Mouse (Mus musculus) E14TG2a.4 (cell line): Measurements from ENCODE around the gene Xxylt1.

Source experiments
- H3K27me3 ChIP-seq: 2 replicates; pipeline ENCODE4 v1.6.1; 2014; ENCODE audit warnings: low read length, control low read depth; ENCODE audit not compliant: insufficient read depth
- H3K36me3 ChIP-seq: 2 replicates; pipeline ENCODE4 v1.6.1; 2014; ENCODE audit warnings: low read length, control low read depth; ENCODE audit not compliant: insufficient read depth
- H3K4me1 ChIP-seq: replicated peaks from 2 replicates; pipeline ENCODE4 v1.6.1; 2014; ENCODE audit warnings: low read depth, low read length, control low read depth
- H3K4me3 ChIP-seq: replicated peaks from 2 replicates; pipeline ENCODE4 v1.5.1; 2014; ENCODE audit warnings: mild to moderate bottlenecking, low read length
- H3K9me3 ChIP-seq: 2 replicates; pipeline ENCODE4 v1.6.1; 2014; ENCODE audit warnings: low read length, control low read depth
- CTCF ChIP-seq: conservative IDR thresholded peaks from 2 replicates; pipeline ENCODE4 v1.5.1; 2014; ENCODE audit warnings: low read length
- NANOG ChIP-seq: IDR thresholded peaks from 2 replicates; pipeline ENCODE4 v1.6.1; 2014; ENCODE audit warnings: borderline replicate concordance, low read length, mixed read lengths
- POU5F1 ChIP-seq: IDR thresholded peaks from 2 replicates; pipeline ENCODE4 v1.6.1; 2014; ENCODE audit warnings: low read length, borderline replicate concordance

Gene Xxylt1

DNA sequence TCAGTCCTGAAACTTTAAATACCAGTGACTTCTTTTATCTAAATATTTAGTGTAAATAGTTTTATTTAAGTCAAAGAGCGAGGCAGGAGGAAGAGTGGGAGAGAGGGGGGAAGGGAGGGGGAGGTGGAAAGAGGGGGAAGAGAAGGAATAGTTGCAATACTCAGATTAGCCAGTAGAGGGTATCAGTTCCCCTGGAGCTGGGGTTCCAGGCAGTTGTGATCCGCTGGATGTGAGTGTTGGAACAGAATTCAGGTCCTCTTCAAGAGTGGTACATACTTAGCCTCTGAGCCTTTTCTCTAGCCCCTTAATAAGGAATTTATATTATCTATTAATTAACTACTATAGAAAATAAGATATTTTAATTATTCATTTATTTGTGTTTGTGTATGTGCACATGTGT, 140.5 kb downstream of the Xxylt1 start:
- no peaks in the 10 kb centered on the region; the same call in 1 of the 2 replicates for H3K9me3 ChIP-seq
- TF ChIP-seq CTCF (peak; percentile 58), NANOG (no peak)
- peaks cover 74% of the 10 kb centered on the region for H3K4me1 ChIP-seq
- H3K27me3 ChIP-seq, result no peaks in the 10 kb centered on the region
- no peak overlapping the region for H3K4me3 ChIP-seq
- peaks cover 3% of the 10 kb centered on the region for H3K36me3 ChIP-seq

GRCm38 (mm10) chr16:30939903-30940302, 141.3 kb downstream of the Xxylt1 start:
- H3K27me3 ChIP-seq, result no peaks in the 10 kb centered on the region
- H3K36me3 ChIP-seq, result no peaks in the 10 kb centered on the region; the same call in 1 of the 2 replicates
- H3K9me3 ChIP-seq, result no peaks in the 10 kb centered on the region; the same call in 1 of the 2 replicates
- H3K4me1 ChIP-seq, result peaks cover 77% of the 10 kb centered on the region
- TF ChIP-seq CTCF (no peak), NANOG (peak; percentile 98), POU5F1 (no peak)
- H3K4me3 ChIP-seq, result peak overlapping the region; percentile 17

- TF ChIP-seq NANOG, result no peak
- TF ChIP-seq POU5F1, result no peak
- peak; percentile 24 for TF ChIP-seq CTCF
- H3K4me3 ChIP-seq, result peak overlapping the region; percentile 33; the same call in 1 of the 2 replicates
- no peaks in the 10 kb centered on the region; the same call in 1 of the 2 replicates for H3K36me3 ChIP-seq
- peaks cover 82% of the 10 kb centered on the region for H3K4me1 ChIP-seq
- H3K27me3 ChIP-seq, result no peaks in the 10 kb centered on the region
- H3K9me3 ChIP-seq, result no peaks in the 10 kb centered on the region; the same call in 1 of the 2 replicates
Observed at GRCm38 (mm10) chr16:30939210-30939609, 142.0 kb downstream of the Xxylt1 start.

- Histone ChIP-seq H3K27me3 (no peaks in the 10 kb centered on the region), H3K36me3 (no peaks in the 10 kb centered on the region; the same call in 1 of the 2 replicates), H3K4me1 (peaks cover 80% of the 10 kb centered on the region), H3K4me3 (no peak overlapping the region), H3K9me3 (no peaks in the 10 kb centered on the region; the same call in 1 of the 2 replicates)
- TF ChIP-seq POU5F1 (no peak), CTCF (no peak), NANOG (no peak)
Observed at GRCm38 (mm10) chr16:30938664-30939063, 142.6 kb downstream of the Xxylt1 start.

DNA sequence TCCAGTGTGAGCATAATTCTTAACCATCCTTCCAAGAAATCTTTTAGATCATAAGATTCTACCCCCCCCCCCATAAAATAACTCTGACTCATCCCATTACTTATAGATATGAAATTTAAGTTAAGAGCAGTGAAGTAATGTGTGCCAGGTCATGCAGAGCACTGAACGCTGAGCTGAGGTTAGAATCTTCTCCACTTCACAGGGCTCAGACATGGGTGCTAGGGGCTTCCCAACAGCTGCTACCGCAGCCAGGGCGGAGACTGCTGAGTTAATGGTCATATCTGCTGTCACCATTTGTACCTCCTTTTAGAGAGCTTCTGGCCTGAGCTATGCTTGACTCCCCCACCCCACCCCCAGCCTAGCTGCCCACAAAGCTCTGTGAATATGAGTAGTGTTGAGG, 143.6 kb downstream of the Xxylt1 start:
- Histone ChIP-seq H3K27me3 (no peaks in the 10 kb centered on the region), H3K36me3 (no peaks in the 10 kb centered on the region), H3K4me3 (no peak overlapping the region), H3K4me1 (peaks cover 80% of the 10 kb centered on the region), H3K9me3 (no peaks in the 10 kb centered on the region)
- TF ChIP-seq POU5F1, result no peak
- no peak for TF ChIP-seq CTCF
- no peak for TF ChIP-seq NANOG

- no peaks in the 10 kb centered on the region for H3K9me3 ChIP-seq
- TF ChIP-seq POU5F1, result no peak
- no peak for TF ChIP-seq CTCF
- no peak for TF ChIP-seq NANOG
- no peaks in the 10 kb centered on the region for H3K36me3 ChIP-seq
- H3K4me3 ChIP-seq, result peak overlapping the region; percentile 52
- H3K27me3 ChIP-seq, result no peaks in the 10 kb centered on the region
- H3K4me1 ChIP-seq, result peaks cover 81% of the 10 kb centered on the region
Observed at GRCm38 (mm10) chr16:30936471-30936870, 144.8 kb downstream of the Xxylt1 start.

GRCm38 (mm10) chr16:30936012-30936461, 145.2 kb downstream of the Xxylt1 start:
- peak overlapping the region; percentile 52 for H3K4me3 ChIP-seq
- no peaks in the 10 kb centered on the region for H3K9me3 ChIP-seq
- TF ChIP-seq NANOG (no peak), POU5F1 (no peak), CTCF (no peak)
- H3K36me3 ChIP-seq, result no peaks in the 10 kb centered on the region
- peaks cover 80% of the 10 kb centered on the region for H3K4me1 ChIP-seq
- H3K27me3 ChIP-seq, result no peaks in the 10 kb centered on the region

DNA sequence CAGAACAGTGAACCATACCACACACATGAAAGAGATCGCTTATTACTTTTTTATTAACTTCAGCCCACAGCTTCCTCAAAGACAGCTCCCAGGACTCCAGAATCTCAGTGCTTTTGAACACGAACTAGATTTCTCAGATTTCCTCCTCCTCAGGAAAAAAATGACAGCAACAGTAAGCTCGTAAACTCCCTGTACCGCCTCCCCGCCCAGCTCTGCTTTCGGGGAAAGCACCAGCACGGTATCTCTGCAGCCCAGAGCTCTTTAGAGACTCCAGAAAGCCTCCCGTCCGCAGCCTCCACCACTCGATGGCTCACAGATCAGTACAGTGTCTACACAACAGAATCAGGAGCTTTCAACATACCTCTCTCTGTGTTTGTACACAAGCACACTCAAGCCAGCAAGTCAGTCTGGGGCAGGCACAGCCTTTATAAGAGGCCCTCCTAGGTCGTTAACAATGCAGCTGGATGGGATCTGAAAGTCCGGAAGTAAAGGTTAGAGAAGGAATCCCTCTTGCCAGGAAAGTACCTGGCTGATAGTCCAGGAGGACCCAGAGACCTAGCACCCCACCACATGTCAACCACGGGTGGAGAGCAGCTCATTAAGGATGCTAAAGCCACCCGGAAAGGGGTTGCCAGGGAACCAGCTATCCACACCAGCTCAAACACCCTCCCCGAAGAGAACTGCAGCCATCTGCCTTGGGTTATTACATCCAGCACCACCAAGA, 146.1 kb downstream of the Xxylt1 start:
- TF ChIP-seq CTCF (no peak), POU5F1 (no peak), NANOG (no peak)
- Histone ChIP-seq H3K36me3 (no peaks in the 10 kb centered on the region), H3K27me3 (no peaks in the 10 kb centered on the region), H3K4me1 (peaks cover 80% of the 10 kb centered on the region), H3K4me3 (peak overlapping the region; percentile 55), H3K9me3 (peaks cover 4% of the 10 kb centered on the region)
